Mouse (Mus musculus): Measurements from ENCODE around the gene Hpcal1.

DNA sequence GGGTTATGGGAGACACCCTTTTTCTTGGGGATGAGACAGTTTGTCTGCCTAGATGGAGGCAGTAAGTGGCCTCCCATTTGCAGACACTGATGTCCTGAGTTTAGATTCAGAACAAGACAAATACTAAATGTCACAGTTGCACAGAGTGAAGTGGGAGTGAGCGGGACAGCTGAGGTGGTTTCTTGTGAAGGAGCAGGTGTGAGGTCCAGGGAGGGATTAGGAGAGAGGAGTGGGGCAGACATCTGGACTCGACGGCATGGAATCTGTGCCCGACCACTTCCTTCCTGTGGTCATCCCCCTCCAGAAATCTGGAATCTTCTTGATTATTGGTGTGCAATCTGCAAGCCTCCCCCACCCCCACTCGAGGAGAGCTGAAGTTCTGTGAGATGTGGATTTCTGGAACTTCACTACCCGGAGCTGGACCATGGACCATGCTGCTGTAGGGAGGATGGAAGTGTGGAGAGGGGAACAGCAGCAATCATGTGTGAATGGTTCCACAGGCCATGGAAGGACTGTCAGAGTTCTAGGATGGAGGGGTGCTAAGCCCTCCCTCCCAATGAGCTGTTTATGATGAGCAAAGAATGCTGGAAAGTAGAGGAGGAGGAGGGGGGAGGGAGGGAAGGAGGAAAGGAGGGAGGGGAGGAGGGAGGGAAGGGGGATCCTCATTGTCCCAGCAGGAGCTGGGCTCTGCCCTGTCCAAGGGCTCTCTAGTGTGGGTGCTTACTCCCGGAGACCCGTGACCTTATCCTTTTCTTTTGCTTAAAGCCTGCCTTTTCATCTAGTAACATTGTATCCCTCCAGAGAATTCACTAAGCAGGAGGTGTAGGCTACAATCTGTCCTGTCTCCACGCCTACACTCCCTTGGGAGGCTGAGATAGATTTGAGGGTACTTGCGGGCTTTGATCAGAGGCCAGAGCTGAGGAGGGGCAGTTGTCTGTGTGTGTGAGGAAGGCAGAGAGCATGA, 56.8 kb downstream of the Hpcal1 start:
- TF ChIP-seq ZC3H11A (IDR thresholded peaks at IDR 0.05; ENCODE audit: borderline replicate concordance, low read depth, low read length) (no peak), HCFC1 (IDR thresholded peaks at IDR 0.05; ENCODE audit: borderline replicate concordance, insufficient read depth, low read length) (no peak), ZNF384 (IDR thresholded peaks at IDR 0.05; ENCODE audit: low read depth, low read length) (no peak)

Measured in ES-E14 (cell line).